Mouse (Mus musculus): ENCODE results near the gene Pik3r3. TPM values are rescaled to one million over a fixed set of nuclear protein-coding genes. Genes with fewer than 3 reads are reported as not detected.
A peak's percentile ranks its signal among the peaks of the same experiment; 100 is the strongest.
"Not testable (repeated sequence)": the region's sequence is repeated elsewhere in the genome, so short reads cannot be mapped to it uniquely, and the experiment has no call there.

Gene Pik3r3
- 10 to 100 TPM; 16.7 to 19.7 TPM for total RNA-seq (2021)
- long read RNA-seq, experiment 1, partial matches to known transcripts, result 0 of 5 reads
- long read RNA-seq, experiment 1, other reads (novel, unspliced or antisense), result 5 of 5 reads
- long read RNA-seq, experiment 2, full-length matches to known transcripts, result 2 of 4 reads
- long read RNA-seq, experiment 2, partial matches to known transcripts, result 0 of 4 reads
- long read RNA-seq, experiment 2, other reads (novel, unspliced or antisense), result 2 of 4 reads

DNA sequence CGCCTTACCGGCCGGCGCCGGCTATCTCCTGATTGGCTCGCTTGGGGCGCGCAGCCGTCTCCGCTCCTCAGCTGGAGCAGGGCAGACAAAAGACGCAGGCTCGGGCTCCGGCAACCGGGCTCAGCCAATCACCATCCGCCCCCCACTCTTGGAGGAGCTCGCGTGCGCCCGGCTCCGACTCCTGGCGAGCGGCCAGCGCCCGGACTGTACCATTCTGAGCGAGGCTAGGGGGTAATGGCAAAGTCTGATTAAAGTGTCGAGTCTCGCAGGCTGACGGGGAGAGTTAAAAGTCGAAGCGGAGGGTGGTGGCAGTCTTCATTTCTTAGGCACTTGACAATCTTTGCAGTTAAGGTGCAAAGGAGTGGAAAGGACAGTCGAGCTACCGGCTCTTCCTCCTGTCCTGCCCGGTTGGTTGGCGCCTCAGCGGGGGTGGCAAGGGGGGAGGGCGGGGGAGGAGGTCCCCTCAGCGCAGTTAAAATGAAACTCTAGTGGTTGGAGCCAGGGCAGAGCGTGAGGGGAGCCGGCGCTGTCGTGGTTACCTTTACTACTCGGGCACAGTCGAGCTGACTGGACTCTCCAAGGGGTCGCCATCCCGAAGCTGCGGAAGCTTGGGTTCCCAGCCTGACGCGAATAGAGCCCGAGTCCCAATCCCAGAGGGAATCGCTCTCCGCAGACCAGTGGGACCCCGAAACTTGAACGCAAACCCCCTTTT, at the start of gene Pik3r3:
TSS of gene Pik3r3 (plus strand) at position 479 of the 712 bp plus-strand sequence.
- peak; percentile 96 to 97 for DNase-seq (ENCODE audit: low spot score in 2 of 2)

DNA sequence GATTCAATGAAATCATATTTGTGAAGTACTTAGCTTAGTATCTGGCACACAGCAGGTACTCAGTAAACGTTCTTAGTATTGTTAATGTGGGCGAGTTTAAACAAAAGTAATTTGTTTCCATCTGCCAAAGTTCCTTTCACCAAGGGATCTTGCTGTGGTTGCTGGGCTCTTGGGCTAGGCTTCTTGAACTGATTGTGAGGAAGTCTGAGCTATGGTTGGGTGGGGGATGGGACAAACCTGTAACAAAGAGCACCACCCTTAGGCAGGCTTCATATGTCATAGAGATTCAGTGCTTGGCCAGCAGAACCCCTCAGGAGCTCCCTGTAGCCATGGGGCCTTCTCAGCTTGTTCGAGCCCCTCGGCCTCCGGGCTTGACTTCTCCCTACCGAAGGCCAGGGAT, 48.3 kb upstream of the Pik3r3 start, which contains the start of the genes 1700042G07Rik and Gm49337:
TSS of gene 1700042G07Rik (plus strand) at position 301 of the 400 bp plus-strand sequence.
TSS of gene Gm49337 (plus strand) at position 313 of the 400 bp plus-strand sequence.
- no peak for DNase-seq (ENCODE audit: low spot score in 2 of 2)

DNA sequence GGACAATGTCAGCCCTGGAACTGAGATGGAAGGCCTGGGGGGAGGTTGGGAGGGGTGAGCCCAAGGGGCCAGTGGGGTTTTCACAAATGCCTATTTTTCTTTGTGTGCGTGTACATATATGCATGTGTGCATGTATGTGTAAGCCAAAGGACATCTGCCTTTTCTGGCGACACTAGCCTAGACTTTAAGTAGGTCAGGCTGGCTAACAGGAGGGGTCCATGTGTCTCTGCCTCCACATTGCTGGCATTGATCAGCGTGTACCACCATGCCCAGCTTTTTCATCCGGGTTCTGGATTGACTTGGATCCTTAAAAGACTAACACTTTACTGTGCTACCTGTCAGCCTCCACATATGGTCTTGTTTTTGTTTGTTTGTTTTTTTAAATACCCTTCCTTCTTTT, 47.7 kb upstream of the Pik3r3 start:
- DNase-seq (ENCODE audit: low spot score in 2 of 2), result no peak

DNA sequence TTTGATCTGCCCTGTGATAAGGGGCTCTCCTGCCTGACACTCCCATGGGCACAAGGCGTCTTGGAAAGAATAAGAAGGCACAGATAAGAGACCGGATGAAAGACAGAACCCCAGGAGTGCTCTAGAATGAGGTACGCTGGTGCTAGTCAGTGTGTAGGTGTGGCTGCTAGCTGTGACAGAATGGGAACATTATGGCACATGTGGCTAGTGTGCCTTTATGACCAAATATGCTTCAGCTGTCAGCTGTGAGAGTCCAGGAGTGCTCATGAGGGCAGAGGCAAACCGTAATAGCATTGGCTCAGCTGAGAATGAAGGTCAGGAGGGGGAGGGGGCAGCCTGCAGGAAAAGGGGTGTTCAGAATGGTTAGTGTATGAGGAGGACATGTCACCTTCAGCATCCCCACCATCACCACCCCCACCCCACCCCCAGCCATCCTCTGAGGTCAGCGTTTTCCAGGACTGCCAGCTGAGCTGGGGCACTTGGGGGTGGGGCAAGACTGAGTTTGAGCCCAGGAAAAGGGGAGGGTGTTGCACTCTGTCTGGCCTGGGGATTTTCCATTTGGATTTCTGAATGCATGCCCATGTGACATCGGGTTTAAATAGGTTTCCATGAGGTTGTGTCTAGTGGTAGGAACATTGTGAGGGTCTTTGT, 46.8 kb upstream of the Pik3r3 start:
- no peak for DNase-seq (ENCODE audit: low spot score in 2 of 2)

DNA sequence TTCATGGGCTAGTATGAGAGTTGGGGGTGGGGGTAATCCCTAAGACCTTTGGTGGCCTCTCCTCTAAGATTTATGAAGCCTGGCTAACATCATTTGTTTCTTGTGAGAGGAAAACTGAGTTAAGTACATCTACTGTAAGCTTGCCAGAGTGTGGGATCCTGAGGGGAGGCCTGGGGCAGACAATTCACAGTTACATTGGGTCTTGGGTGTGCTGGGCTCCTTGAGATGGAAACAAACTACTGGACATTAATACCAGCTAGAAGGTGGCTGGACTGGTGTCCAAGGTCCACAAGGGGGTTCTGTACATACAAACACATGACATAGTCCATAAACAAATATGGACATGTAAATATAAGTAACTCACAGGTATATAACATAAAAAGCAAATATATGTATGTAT, 46.3 kb upstream of the Pik3r3 start:
- DNase-seq (ENCODE audit: low spot score in 2 of 2), result no peak

DNA sequence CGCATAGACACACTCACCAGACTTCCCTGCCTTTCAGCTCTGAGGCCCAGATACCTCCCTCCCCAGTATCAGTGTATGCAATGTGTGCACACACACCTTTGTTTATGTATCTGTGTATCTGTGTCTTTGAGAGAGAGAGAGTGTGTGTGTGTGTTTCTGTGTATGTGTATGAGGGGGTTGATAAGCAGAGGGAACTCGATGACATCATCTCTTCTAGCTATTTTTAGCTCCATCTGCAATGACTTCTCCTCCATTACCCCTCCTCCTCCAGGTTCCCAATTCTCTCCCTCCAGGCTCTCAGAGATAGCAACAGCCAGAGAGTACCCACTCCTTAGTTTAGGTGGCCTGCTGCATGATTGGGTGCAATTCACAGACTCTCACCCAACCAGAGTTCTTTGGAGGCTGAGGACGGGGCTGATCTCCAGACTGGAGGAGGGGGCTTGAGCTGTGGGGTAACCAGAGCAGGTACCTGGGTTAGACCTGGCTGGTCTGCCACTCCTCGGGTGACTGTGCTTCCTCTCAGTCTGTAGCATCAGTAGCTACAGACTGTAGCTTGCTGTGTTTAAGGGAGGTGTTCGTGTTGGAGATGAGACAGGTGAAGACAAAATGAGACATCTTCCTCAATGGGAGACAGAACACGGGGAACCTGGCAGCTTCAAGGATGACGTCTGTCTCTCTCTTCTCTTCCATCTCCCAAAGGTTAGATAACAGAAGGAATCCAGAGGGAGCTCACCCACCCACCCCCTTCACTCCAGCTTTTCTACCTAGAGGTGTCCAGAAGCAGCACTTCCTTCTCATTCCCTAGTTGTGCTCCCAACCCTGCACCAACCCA, 45.5 kb upstream of the Pik3r3 start:
- DNase-seq (ENCODE audit: low spot score in 2 of 2), result no peak

DNA sequence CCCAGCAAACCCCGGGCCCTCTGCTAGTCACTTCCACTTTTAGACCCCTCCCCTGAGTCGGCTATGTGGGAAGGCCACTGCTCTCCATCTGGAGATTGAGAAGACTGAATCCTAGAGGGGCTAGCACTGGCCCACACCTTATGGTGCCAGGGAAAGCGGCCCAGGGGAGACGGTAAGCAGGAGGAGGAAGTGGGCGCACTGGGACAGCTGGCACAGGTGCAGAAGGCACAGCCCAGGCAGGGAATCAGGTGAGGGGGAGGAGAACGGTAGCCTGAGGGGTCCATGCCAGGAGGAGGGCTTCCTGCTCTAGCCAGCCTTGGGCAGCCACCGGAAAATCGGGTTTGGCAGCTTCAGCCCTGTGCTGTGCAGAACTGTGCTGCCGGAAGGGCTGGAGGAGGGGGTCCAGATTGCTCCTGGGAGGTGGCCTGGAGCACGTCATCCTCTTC, 44.9 kb upstream of the Pik3r3 start:
- no peak for DNase-seq (ENCODE audit: low spot score in 2 of 2)

DNA sequence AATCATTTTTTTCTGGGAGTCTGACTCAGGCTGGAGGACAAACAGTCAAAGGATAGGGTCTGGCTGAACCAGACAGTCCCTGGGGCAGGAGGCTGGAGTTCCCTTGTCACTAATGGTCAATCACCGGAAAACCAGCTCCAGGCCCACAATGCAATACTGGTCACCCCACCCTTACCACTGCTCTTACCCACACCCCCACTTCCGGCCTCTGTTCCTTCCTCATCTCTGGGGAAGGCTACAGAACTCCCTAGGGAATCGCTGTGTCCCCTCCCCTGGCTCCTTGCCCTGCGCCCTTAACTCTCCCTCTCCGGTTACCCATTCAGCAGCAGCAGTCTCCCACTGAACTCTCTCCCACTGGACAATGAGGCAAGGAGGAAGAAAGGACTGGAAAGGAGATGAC, 44.3 kb upstream of the Pik3r3 start:
- no peak for DNase-seq (ENCODE audit: low spot score in 2 of 2)

DNA sequence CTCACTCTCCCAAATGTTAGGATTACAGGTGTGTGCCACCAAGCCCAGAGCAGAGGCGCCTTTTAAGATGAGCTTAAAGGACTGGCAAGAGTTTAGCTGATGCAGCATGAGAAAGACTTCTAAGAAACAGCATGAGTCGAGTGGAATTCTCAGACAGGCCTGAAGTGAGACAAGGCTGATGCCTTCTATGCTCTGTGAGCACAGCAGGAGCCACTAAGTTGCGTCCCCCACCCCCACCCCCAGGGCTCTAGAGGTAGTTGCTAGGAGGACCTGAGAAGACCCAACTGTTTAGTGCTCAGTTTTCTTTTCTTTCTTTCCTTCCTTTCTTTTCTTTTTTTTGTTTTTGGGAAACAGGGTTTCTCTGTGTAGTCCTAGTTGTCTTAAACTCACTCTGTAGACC, 39.3 kb upstream of the Pik3r3 start:
- no peak for DNase-seq (ENCODE audit: low spot score in 2 of 2)

DNA sequence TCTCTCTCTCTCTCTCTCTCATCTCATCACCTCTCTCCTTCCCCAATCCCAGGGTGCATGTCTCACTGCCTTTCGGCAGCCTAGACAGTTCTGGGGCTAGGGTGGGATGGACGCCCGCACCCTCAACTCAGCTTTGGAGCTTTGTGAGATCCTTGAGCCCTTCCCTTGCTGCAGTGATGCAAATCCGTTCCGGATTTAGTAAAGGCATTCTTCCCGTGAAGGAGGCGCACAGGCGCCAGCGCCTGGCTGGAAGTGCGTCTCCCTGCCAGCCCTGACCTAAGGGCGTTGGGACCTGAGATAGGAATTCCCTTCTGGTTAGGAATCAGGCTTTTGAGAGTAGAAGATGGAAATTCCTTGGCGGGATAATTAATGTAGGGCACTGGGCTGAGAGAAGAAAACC, 38.7 kb upstream of the Pik3r3 start:
- no peak for DNase-seq (ENCODE audit: low spot score in 2 of 2)

DNA sequence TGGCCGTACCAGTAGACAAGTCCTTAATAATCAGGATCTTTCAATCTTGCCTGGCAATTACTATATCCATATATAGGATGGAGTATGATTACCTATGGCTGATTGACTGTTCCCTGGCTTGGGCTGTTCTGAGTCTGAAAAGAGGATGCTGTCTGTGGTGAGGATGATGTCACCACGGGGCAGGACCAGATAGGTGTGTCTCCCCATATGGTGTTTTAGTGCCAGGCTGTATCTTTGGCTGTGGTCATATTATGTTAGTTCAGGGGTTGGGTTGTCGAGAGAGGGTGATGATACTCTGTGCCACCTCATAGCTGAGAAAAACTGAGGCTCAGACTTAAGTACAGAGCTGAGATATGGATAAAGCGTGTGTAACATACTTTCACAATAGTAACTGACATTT, 36.3 kb upstream of the Pik3r3 start:
- no peak for DNase-seq (ENCODE audit: low spot score in 2 of 2)

DNA sequence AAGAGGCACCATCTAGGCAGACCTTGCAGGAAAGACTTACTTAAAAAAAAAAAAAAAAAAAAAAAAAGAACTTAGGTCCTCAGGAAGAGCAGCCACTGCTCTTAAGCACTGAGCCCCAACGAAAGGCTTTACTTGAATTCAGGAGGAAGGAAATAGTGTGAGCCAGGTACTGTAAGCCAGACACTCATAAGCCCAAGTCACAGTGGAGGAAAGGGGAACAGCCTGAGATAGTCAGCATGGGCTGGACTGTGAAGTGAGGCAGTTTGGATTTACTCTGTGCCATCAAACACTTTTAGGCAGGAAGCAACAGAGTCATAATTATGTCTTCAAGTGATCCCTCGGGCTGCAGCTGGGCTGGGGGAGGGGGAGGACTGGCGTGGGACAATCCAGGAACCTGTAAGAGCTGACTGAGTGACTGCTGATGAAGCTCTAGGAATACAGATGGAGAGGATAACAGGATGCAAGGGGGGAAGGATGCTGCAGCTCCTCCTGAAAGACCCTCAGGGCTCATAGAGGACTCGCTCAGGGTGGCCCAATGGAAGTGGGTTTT, 29.1 kb upstream of the Pik3r3 start:
- no peak for DNase-seq (ENCODE audit: low spot score in 2 of 2)

DNA sequence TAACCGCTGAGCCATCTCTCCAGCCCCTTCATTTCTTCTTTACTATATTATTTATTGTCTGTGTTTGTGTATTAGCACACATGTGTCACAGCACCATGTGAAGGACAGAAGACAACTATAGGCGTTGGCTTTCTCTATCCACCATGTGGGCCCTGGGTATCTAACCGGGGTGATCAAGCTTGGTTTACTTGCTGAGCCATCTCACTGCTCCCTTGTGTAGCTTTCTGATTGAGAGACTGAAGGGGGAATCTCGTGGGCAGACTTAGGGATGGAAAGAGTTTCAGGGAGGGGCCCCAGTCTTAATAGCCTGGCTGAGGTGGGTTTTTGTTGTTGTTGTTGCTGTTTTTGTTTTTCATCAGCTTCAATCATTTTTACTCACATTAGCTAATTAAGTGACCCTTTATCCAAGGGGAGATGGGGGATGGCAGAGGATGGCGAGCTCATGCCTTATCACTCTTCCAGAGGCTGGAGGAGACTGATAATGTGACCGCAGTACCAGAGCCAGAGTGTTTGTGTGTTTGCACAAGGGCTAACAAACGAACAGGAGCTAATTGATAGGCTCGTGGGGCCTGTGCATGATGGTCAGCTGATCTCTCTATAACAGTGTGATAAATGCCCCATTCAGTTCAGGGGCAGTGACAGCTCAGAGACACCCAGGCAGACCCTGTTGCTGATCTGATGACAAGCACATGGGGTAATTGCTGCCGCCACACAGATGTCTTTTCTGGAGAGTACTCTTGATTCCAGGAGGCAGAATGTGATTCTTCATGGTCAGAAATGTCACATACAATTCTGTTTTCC, 27.6 kb upstream of the Pik3r3 start:
- DNase-seq (ENCODE audit: low spot score in 2 of 2), result no peak

DNA sequence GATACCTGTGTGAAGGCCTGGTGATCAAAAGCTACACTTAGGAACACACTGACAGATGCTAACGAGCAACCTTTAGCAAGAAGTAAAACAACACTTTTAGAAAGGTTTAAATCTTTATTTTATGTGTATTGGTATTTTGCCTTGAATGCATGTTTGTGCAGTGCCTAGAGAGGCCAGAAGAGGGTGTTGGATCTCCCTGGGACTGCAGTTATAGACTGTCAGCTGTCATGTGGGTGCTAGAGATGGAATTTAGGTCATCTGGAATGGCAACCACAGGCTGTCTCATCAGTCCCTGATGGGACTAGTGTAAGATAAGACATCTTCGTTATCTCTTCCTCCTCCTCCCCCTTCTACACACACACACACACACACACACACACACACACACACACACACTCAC, 23.0 kb upstream of the Pik3r3 start:
- DNase-seq (ENCODE audit: low spot score in 2 of 2), result no peak

DNA sequence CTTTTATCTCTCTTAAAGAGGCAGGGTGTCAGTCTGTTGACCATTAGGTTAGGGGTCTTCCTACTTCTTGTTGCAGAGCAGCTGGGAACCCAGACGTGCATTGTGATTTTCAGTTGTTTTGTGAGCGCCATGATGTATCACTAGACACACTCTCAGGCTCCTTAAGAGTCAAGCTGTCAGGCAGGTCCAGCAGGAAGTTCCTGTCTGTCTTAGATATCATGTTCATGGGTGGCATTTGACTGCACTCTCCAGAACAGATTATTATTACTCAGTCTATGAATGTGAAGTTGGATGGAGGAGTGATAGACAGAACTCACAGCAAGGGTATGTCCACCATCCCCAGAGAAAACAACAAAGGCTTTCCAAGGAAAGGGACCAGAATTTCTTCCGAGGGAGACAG, 17.0 kb upstream of the Pik3r3 start:
- DNase-seq (ENCODE audit: low spot score in 2 of 2), result no peak

DNA sequence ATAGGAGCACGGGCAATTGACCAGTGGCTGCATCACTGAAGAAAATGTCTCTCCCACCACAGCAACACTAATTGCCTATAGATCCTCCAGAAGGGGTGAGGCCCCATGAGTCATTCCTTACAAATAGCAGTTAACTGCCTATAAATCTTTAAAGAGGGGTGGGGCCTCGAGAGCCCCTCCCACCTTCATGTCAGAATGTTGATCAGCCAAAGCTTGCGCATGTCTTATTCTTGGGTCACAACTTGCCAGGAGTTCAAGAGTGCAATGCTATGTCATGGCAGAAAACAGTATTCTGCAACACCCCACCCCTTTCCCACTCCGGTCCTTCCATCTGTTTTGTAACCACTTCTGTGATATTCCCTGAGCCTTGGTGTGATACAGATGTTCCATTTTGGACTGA, 14.9 kb upstream of the Pik3r3 start:
- no peak for DNase-seq (ENCODE audit: low spot score in 2 of 2)

DNA sequence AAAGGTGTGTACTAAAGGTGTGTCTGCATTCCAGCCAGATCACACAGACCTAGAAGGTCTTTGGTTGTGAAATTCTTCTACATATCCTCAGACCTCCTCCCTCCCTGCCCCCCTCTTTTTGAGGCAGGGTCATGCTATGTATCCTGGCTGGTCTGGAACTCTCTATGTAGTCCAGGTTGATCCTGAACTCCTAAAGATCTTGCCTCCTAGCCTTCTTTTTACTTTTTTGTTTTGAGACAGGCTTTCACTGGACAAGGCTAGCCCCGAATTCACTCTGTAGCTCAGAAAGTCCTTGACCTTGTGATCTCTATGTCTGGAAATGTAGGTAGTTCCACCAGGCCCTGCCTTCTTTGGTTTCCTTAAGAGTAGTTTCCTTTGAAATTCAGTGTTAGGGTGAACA, 12.5 kb upstream of the Pik3r3 start:
- DNase-seq (ENCODE audit: low spot score in 2 of 2), result no peak

DNA sequence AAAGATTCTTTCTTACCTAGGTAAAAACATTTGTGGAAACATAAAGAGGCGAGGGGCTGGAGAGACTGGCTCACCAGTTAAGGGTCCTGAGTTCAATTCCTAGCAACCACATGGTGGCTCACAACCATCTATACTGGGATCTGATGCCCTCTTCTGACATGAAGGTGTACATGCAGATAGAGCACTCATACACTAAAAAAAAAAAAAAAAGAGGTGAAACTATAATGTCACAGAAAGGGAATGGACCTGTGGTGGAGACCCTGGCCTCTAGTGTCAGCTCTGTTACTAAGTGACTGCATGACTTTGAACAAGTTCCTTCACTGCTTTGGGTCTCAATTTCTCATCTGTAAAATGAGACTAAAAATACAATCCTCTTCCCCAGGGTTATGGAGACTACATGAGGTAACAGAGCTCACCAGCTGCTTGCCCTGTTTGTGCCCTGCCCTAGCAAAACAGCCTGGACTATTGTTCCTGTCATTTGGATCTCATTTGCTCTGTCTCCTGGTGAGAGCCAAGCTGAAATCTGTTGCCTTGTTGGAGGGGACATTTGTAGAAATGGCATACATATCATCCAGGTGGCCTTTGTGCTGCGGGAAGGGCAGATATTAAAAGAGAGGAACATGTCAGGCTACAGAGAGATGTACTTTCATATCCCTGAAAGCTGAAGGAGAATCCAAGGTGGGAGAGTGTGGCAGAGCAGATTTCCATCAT, 5.4 kb upstream of the Pik3r3 start:
- no peak for DNase-seq (ENCODE audit: low spot score in 2 of 2)

DNA sequence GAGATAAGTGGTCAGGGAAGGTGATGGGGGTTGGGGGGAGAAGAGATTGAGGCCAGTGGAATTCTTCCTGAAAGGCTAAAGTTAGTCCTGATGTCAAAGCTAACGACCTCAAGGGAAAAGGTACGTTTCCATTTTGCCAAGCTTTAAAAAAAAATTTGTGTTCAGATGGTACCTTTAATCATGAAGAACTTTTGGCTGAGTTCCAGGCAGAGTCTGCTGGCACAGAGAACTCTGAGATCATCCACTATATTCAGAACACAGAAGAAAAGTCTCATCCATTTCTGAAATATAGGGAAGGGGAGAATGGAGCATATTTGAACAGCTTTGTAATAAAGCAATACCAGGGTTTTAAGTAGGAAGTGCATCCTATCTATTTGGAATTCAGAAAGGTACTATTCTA, 4.4 kb upstream of the Pik3r3 start:
- no peak for DNase-seq (ENCODE audit: low spot score in 2 of 2)

DNA sequence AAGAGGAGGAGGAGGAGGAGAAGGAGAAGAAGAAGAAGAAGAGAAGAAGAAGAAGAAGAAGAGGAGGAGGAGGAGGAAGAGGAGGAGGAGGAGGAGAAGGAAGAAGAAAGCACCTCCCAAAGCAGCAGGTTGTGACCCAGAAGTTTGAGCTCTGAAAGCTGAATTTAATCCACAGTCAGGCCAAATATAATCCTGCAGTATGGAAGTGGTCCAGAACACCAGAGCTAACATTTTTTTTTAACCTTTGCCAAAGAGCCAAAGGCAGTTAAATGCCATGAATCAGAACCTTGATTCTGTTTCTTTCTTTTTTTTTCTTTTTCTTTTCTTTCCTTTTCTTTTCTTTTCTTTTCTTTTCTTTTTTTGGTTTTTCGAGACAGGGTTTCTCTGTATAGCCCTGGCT, 3.8 kb upstream of the Pik3r3 start:
- DNase-seq (ENCODE audit: low spot score in 2 of 2), result not testable (repeated sequence)
